Mouse (Mus musculus) ES-E14 (cell line): Measurements from ENCODE around the gene Kmt2b. TPM values are rescaled to one million over a fixed set of nuclear protein-coding genes. Genes with fewer than 3 reads are reported as not detected.

Source experiments
- DNase-seq: peaks from one replicate; pipeline ENCODE4 v3.0.0-alpha.2; 2013; ENCODE audit warnings: low read depth, low spot score
- H3K27ac ChIP-seq: 2 replicates; pipeline ENCODE4 v1.5.1; 2012; ENCODE audit warnings: low read depth, mild to moderate bottlenecking, low read length, moderate library complexity, mixed read lengths; ENCODE audit not compliant: poor library complexity, insufficient read depth, severe bottlenecking
- H3K36me3 ChIP-seq: 2 replicates; pipeline ENCODE4 v1.6.1; 2012; ENCODE audit warnings: mild to moderate bottlenecking, low read length, moderate library complexity, mixed read lengths; ENCODE audit not compliant: control insufficient read depth, poor library complexity, insufficient read depth, severe bottlenecking
- H3K4me1 ChIP-seq, 2 experiments: fragments of 150-350 bp in 1 of 2; sonication (generic) in 1 of 2; 2 replicates each; pipeline ENCODE4 v1.6.1; 2012; ENCODE audit warnings: low read length in 2 of 2, mild to moderate bottlenecking in 1 of 2, mixed read lengths in 1 of 2; ENCODE audit not compliant: control insufficient read depth in 2 of 2, insufficient read depth in 2 of 2, poor library complexity in 1 of 2
- H3K4me3 ChIP-seq, 2 experiments: fragments of 150-350 bp in 1 of 2; sonication (generic) in 1 of 2; 2 replicates each; pipeline ENCODE4 v1.5.1; 2012; ENCODE audit warnings: low read length in 2 of 2, low read depth in 1 of 2, mild to moderate bottlenecking in 1 of 2, mixed read lengths in 1 of 2; ENCODE audit not compliant: insufficient read depth in 1 of 2, poor library complexity in 1 of 2, severe bottlenecking in 1 of 2
- H3K9ac ChIP-seq: 2 replicates; pipeline ENCODE4 v1.6.1; 2012; ENCODE audit warnings: low read depth, mild to moderate bottlenecking, low read length, mixed read lengths; ENCODE audit not compliant: poor library complexity, insufficient read depth, severe bottlenecking
- H3K9me3 ChIP-seq: fragments of 150-350 bp; sonication (generic); 2 replicates; pipeline ENCODE4 v1.6.1; 2012; ENCODE audit warnings: low read depth, mild to moderate bottlenecking, low read length; ENCODE audit not compliant: control insufficient read depth, insufficient read depth
- CHD2 ChIP-seq: IDR thresholded peaks from 2 replicates; pipeline ENCODE4 v1.6.1; 2014; ENCODE audit warnings: mild to moderate bottlenecking, low read depth, low read length, inconsistent platforms
- HCFC1 ChIP-seq: IDR thresholded peaks from 2 replicates; pipeline ENCODE4 v1.6.1; 2012; ENCODE audit warnings: low read length, inconsistent platforms, borderline replicate concordance; ENCODE audit not compliant: insufficient read depth
- MAFK ChIP-seq: IDR thresholded peaks from 2 replicates; pipeline ENCODE4 v1.6.1; 2014; ENCODE audit warnings: mild to moderate bottlenecking, low read depth, low read length, inconsistent platforms; ENCODE audit not compliant: insufficient read depth
- ZC3H11A ChIP-seq: IDR thresholded peaks from 2 replicates; pipeline ENCODE4 v1.6.1; 2012; ENCODE audit warnings: low read depth, mild to moderate bottlenecking, inconsistent platforms, low read length, borderline replicate concordance
- ZNF384 ChIP-seq: IDR thresholded peaks from 2 replicates; pipeline ENCODE4 v1.6.1; 2012; ENCODE audit warnings: low read depth, low read length, inconsistent platforms
- in situ Hi-C, 2 experiments: fragments of 600-800 bp; cut with MboI; formaldehyde crosslinking; loops; one replicate each; pipeline ENCODE4 v1.15.1; 2025; ENCODE audit warnings: low sequenced_read_pairs in 2 of 2, inconsistent platforms in 1 of 2; ENCODE audit not compliant: unreplicated experiment in 2 of 2
- total RNA-seq: library from RNA; depleted of rRNA; stranded (reverse); fragments of 300-350 nt; gene quantifications from 2 replicates; pipeline ENCODE4 v1.2.3, GENCODE M21; 2012; rRNA removed

Kmt2b gene
- total RNA-seq, 1 experiment: 73.7 TPM

- Histone ChIP-seq H3K27ac (no peak overlapping the region), H3K36me3 (no peaks in the 10 kb centered on the region), H3K9me3 (no peaks in the 10 kb centered on the region), H3K9ac (no peak overlapping the region), H3K4me3 (no peak overlapping the region), H3K4me1 (peaks cover 2 to 4% of the 10 kb centered on the region in 2 experiments; a peak in 2 of 4 replicates)
- TF ChIP-seq CHD2: no peak
- TF ChIP-seq ZC3H11A: no peak
- no peak for TF ChIP-seq MAFK
- TF ChIP-seq HCFC1: no peak
- no peak for TF ChIP-seq ZNF384
- DNase-seq: no peak
- in situ Hi-C loops: no loop called here
Measured at GRCm38 (mm10) chr7:30520396-30520795, 68.1 kb downstream of the Kmt2b start.

Other genes with a start within 250 kb of the Kmt2b start
- gene Lrfn3, start 226.0 kb downstream of the Kmt2b start, total RNA-seq: 2.6 and 4.4 TPM in 2 replicates
- not detected in 2 replicates for gene Tyrobp, start 175.0 kb downstream of the Kmt2b start, total RNA-seq
- gene Hcst, start 168.9 kb downstream of the Kmt2b start, total RNA-seq: not detected in 2 replicates
- gene Nfkbid, start 167.0 kb downstream of the Kmt2b start, total RNA-seq: 4.2 and 8.2 TPM in 2 replicates
- 36.9 and 63.7 TPM in 2 replicates for gene Aplp1, start 143.2 kb downstream of the Kmt2b start, total RNA-seq
- 10.7 and 29.8 TPM in 2 replicates for gene Kirrel2, start 131.0 kb downstream of the Kmt2b start, total RNA-seq
- gene Nphs1, start 130.4 kb downstream of the Kmt2b start, total RNA-seq: 45.7 and 72.5 TPM in 2 replicates
- gene Prodh2, start 95.1 kb downstream of the Kmt2b start, total RNA-seq: 0.80 and 0.90 TPM in 2 replicates
- gene Arhgap33, start 53.7 kb downstream of the Kmt2b start, total RNA-seq: 1.0 and 1.4 TPM in 2 replicates
- 1.6 and 4.1 TPM in 2 replicates for gene Hspb6, start 36.5 kb downstream of the Kmt2b start, total RNA-seq
- gene Proser3, start 36.4 kb downstream of the Kmt2b start, total RNA-seq: 6.8 and 10.8 TPM in 2 replicates
- 12.4 and 15.8 TPM in 2 replicates for gene Lin37, start 28.9 kb downstream of the Kmt2b start, total RNA-seq
- 56.9 and 65.8 TPM in 2 replicates for gene U2af1l4, start 25.4 kb downstream of the Kmt2b start, total RNA-seq
- 4.1 and 6.8 TPM in 2 replicates for gene Gm49396, start 25.4 kb downstream of the Kmt2b start, total RNA-seq
- gene Psenen, start 25.1 kb downstream of the Kmt2b start, total RNA-seq: 64.9 and 65.3 TPM in 2 replicates
- 1.3 and 3.3 TPM in 2 replicates for gene Igflr1, start 23.3 kb downstream of the Kmt2b start, total RNA-seq
- 20.8 and 24.6 TPM in 2 replicates for gene Zbtb32, start 10.2 kb upstream of the Kmt2b start, total RNA-seq
- 1.8 and 2.5 TPM in 2 replicates for gene Upk1a, start 24.1 kb upstream of the Kmt2b start, total RNA-seq
- 478 and 576 TPM in 2 replicates for gene Cox6b1, start 37.4 kb upstream of the Kmt2b start, total RNA-seq
- gene Etv2, start 47.1 kb upstream of the Kmt2b start, total RNA-seq: 1.5 and 2.1 TPM in 2 replicates
- 66.5 and 86.0 TPM in 2 replicates for gene Rbm42, start 61.6 kb upstream of the Kmt2b start, total RNA-seq
- 25.1 and 41.4 TPM in 2 replicates for gene Haus5, start 76.3 kb upstream of the Kmt2b start, total RNA-seq
- gene Pmis2, start 82.9 kb upstream of the Kmt2b start, total RNA-seq: 0.36 and 0.37 TPM in 2 replicates
- gene 2200002J24Rik, start 110.2 kb upstream of the Kmt2b start, total RNA-seq: 1.1 and 2.4 TPM in 2 replicates
- gene Atp4a, start 123.5 kb upstream of the Kmt2b start, total RNA-seq: 1.4 and 5.0 TPM in 2 replicates
- 137 and 155 TPM in 2 replicates for gene Tmem147, start 140.8 kb upstream of the Kmt2b start, total RNA-seq
- gene Gapdhs, start 155.0 kb upstream of the Kmt2b start, total RNA-seq: not detected in 2 replicates
- gene Sbsn, start 162.7 kb upstream of the Kmt2b start, total RNA-seq: 9.8 and 20.8 TPM in 2 replicates
- 1.9 and 4.9 TPM in 2 replicates for gene Dmkn, start 175.0 kb upstream of the Kmt2b start, total RNA-seq
- 3.2 and 4.9 TPM in 2 replicates for gene Krtdap, start 199.2 kb upstream of the Kmt2b start, total RNA-seq
- not detected in 2 replicates for gene Ffar2, start 235.0 kb upstream of the Kmt2b start, total RNA-seq